Mouse (Mus musculus): ENCODE data around the gene Uvrag.

GRCm38 (mm10) chr7:99126057-99126456 lies 14.9 kb downstream of the Uvrag start:
- TF ChIP-seq CTCF (IDR thresholded peaks at IDR 0.05; ENCODE audit: borderline replicate concordance, extremely low read depth, insufficient read depth, insufficient read length) (no peak), POLR2A (IDR thresholded peaks at IDR 0.05; ENCODE audit: borderline replicate concordance, extremely low read depth, insufficient read depth, insufficient read length, poor library complexity, severe bottlenecking) (no peak)

All from brain, embryonic 14.5 days (tissue).